Mouse (Mus musculus) midbrain, embryonic 16.5 days (tissue): ENCODE results near the gene Trip12. TPM values are rescaled to one million over a fixed set of nuclear protein-coding genes. Genes with fewer than 3 reads are reported as not detected.

Source experiments
- ATAC-seq: fragments of 200-750 bp; cut with Nextera tagmentation; 2 replicates; pipeline ENCODE4 v1.8.0; 2017; ENCODE audit warnings: moderate TSS enrichment
- H3K27ac ChIP-seq: fragments of 300-500 bp; sonication (generic); 2 replicates; pipeline ENCODE4 v1.5.1; 2014; ENCODE audit warnings: mild to moderate bottlenecking, low read length, mixed read lengths
- H3K27me3 ChIP-seq: fragments of 300-500 bp; sonication (generic); 2 replicates; pipeline ENCODE4 v1.6.1; 2014; ENCODE audit warnings: low read depth, low read length, mixed read lengths; ENCODE audit not compliant: control insufficient read depth, insufficient read depth
- H3K36me3 ChIP-seq: fragments of 300-500 bp; sonication (generic); 2 replicates; pipeline ENCODE4 v1.6.1; 2014; ENCODE audit warnings: mild to moderate bottlenecking, low read length, moderate library complexity, mixed read lengths; ENCODE audit not compliant: control insufficient read depth, insufficient read depth
- H3K4me1 ChIP-seq: fragments of 300-500 bp; sonication (generic); 2 replicates; pipeline ENCODE4 v1.6.1; 2014; ENCODE audit warnings: mild to moderate bottlenecking, low read length, mixed read lengths; ENCODE audit not compliant: control insufficient read depth, insufficient read depth
- H3K4me2 ChIP-seq: fragments of 300-500 bp; sonication (generic); 2 replicates; pipeline ENCODE4 v1.6.1; 2014; ENCODE audit warnings: mild to moderate bottlenecking, low read length, mixed read lengths
- H3K4me3 ChIP-seq: fragments of 300-500 bp; sonication (generic); 2 replicates; pipeline ENCODE4 v1.5.1; 2014; ENCODE audit warnings: low read depth, mild to moderate bottlenecking, low read length, moderate library complexity, mixed read lengths
- H3K9ac ChIP-seq: fragments of 300-500 bp; sonication (generic); 2 replicates; pipeline ENCODE4 v1.6.1; 2014; ENCODE audit warnings: low read depth, low read length, mixed read lengths
- H3K9me3 ChIP-seq: fragments of 300-500 bp; sonication (generic); replicated peaks from 2 replicates; pipeline ENCODE4 v1.6.1; 2014; ENCODE audit warnings: mild to moderate bottlenecking, low read length, mixed read lengths; ENCODE audit not compliant: control insufficient read depth, poor library complexity, severe bottlenecking
- WGBS: fragments of 180-500 bp; shearing (Covaris S2); extraction: QIAGEN DNeasy Blood & Tissue Kit; methylation state at CpG from one replicate; pipeline ENCODE4 v1.1.7; 2014; 5-methylcytosine and 5-hydroxymethylcytosine counted together
- polyA plus RNA-seq: library from polyadenylated mRNA; unstranded; fragments of >200 nt; fragmentation: Nextera tagmentation; extraction: Ambion mirVana; gene quantifications from 2 replicates; pipeline ENCODE4 v1.2.1, GENCODE M21; 2015

Gene Trip12
- polyA plus RNA-seq, 1 experiment from 2014 or later: 44.4 TPM

GRCm38 (mm10) chr1:84881248-84882065, 41.1 kb upstream of the Trip12 start:
- H3K9me3 ChIP-seq: no peaks in the 10 kb centered on the region
- WGBS: 59% methylated on average over 11 of the region's 11 CpGs
- no peak overlapping the region for H3K4me3 ChIP-seq
- H3K4me2 ChIP-seq: no peak overlapping the region
- no peaks in the 10 kb centered on the region for H3K4me1 ChIP-seq
- H3K9ac ChIP-seq: no peak overlapping the region
- ATAC-seq: no peak
- H3K36me3 ChIP-seq: no peaks in the 10 kb centered on the region
- H3K27me3 ChIP-seq: no peaks in the 10 kb centered on the region
- no peak overlapping the region for H3K27ac ChIP-seq

GRCm38 (mm10) chr1:84879571-84880120, 39.3 kb upstream of the Trip12 start:
- H3K27me3 ChIP-seq: no peaks in the 10 kb centered on the region
- H3K4me1 ChIP-seq: no peaks in the 10 kb centered on the region
- WGBS: 94% methylated on average over 8 of the region's 8 CpGs
- no peak overlapping the region for H3K9ac ChIP-seq
- no peak overlapping the region for H3K4me3 ChIP-seq
- no peaks in the 10 kb centered on the region for H3K36me3 ChIP-seq
- no peak for ATAC-seq
- H3K4me2 ChIP-seq: no peak overlapping the region
- no peak overlapping the region for H3K27ac ChIP-seq
- H3K9me3 ChIP-seq: no peaks in the 10 kb centered on the region

GRCm38 (mm10) chr1:84877590-84877989, 37.3 kb upstream of the Trip12 start:
- H3K36me3 ChIP-seq: no peaks in the 10 kb centered on the region
- no peak overlapping the region for H3K9ac ChIP-seq
- no peaks in the 10 kb centered on the region for H3K9me3 ChIP-seq
- ATAC-seq: no peak
- no peaks in the 10 kb centered on the region for H3K27me3 ChIP-seq
- H3K27ac ChIP-seq: no peak overlapping the region
- no peak overlapping the region for H3K4me2 ChIP-seq
- no peaks in the 10 kb centered on the region for H3K4me1 ChIP-seq
- 88% methylated on average over 2 of the region's 2 CpGs for WGBS
- no peak overlapping the region for H3K4me3 ChIP-seq

- H3K4me2 ChIP-seq: no peak overlapping the region
- ATAC-seq: no peak
- no peak overlapping the region for H3K9ac ChIP-seq
- no peaks in the 10 kb centered on the region for H3K36me3 ChIP-seq
- 71% methylated on average over 4 of the region's 4 CpGs for WGBS
- no peaks in the 10 kb centered on the region for H3K4me1 ChIP-seq
- no peak overlapping the region for H3K27ac ChIP-seq
- no peak overlapping the region for H3K4me3 ChIP-seq
- H3K9me3 ChIP-seq: no peaks in the 10 kb centered on the region
- no peaks in the 10 kb centered on the region for H3K27me3 ChIP-seq
Measured at GRCm38 (mm10) chr1:84872939-84873338, 32.6 kb upstream of the Trip12 start.

- 28% methylated on average over 3 of the region's 3 CpGs for WGBS
- no peaks in the 10 kb centered on the region for H3K36me3 ChIP-seq
- H3K4me3 ChIP-seq: no peak overlapping the region
- H3K9ac ChIP-seq: no peak overlapping the region
- H3K27ac ChIP-seq: no peak overlapping the region
- no peaks in the 10 kb centered on the region for H3K9me3 ChIP-seq
- no peak overlapping the region for H3K4me2 ChIP-seq
- H3K27me3 ChIP-seq: no peaks in the 10 kb centered on the region
- no peaks in the 10 kb centered on the region for H3K4me1 ChIP-seq
- no peak for ATAC-seq
Measured at GRCm38 (mm10) chr1:84872105-84872504, 31.8 kb upstream of the Trip12 start.

GRCm38 (mm10) chr1:84871131-84871530, 30.8 kb upstream of the Trip12 start:
- H3K27ac ChIP-seq: no peak overlapping the region
- no peaks in the 10 kb centered on the region for H3K9me3 ChIP-seq
- WGBS: 63% methylated on average over 6 of the region's 6 CpGs
- no peak overlapping the region for H3K9ac ChIP-seq
- H3K4me3 ChIP-seq: no peak overlapping the region
- no peak for ATAC-seq
- no peak overlapping the region for H3K4me2 ChIP-seq
- no peaks in the 10 kb centered on the region for H3K36me3 ChIP-seq
- no peaks in the 10 kb centered on the region for H3K4me1 ChIP-seq
- H3K27me3 ChIP-seq: no peaks in the 10 kb centered on the region

- no peak for ATAC-seq
- Histone ChIP-seq H3K9ac (no peak overlapping the region), H3K4me2 (no peak overlapping the region), H3K36me3 (no peaks in the 10 kb centered on the region), H3K4me3 (no peak overlapping the region), H3K27me3 (no peaks in the 10 kb centered on the region), H3K9me3 (no peaks in the 10 kb centered on the region), H3K27ac (no peak overlapping the region), H3K4me1 (no peaks in the 10 kb centered on the region)
- WGBS: 43% methylated on average over 7 of the region's 7 CpGs
Measured at GRCm38 (mm10) chr1:84869498-84869897, 29.2 kb upstream of the Trip12 start.

GRCm38 (mm10) chr1:84868841-84869240, 28.5 kb upstream of the Trip12 start:
- no peak overlapping the region for H3K9ac ChIP-seq

GRCm38 (mm10) chr1:84868311-84868710, 28.0 kb upstream of the Trip12 start:
- H3K36me3 ChIP-seq: no peaks in the 10 kb centered on the region
- H3K4me3 ChIP-seq: no peak overlapping the region
- no peaks in the 10 kb centered on the region for H3K27me3 ChIP-seq
- no peak for ATAC-seq
- no peaks in the 10 kb centered on the region for H3K4me1 ChIP-seq
- no peak overlapping the region for H3K4me2 ChIP-seq
- H3K9ac ChIP-seq: no peak overlapping the region
- no peaks in the 10 kb centered on the region for H3K9me3 ChIP-seq
- H3K27ac ChIP-seq: no peak overlapping the region

More at GRCm38 (mm10) chr1:84868841-84869240, 28.5 kb upstream of the Trip12 start:
- Histone ChIP-seq H3K27me3 (no peaks in the 10 kb centered on the region), H3K4me3 (no peak overlapping the region), H3K27ac (no peak overlapping the region), H3K4me1 (no peaks in the 10 kb centered on the region), H3K9me3 (no peaks in the 10 kb centered on the region), H3K36me3 (no peaks in the 10 kb centered on the region), H3K4me2 (no peak overlapping the region)
- WGBS: 71% methylated on average over 4 of the region's 4 CpGs
- ATAC-seq: no peak
